Mouse (Mus musculus) midbrain, embryonic 10.5 days (tissue): ENCODE data around the gene 9230102O04Rik. TPM values are rescaled to one million over a fixed set of nuclear protein-coding genes. Genes with fewer than 3 reads are reported as not detected.
A peak's percentile ranks its signal among the peaks of the same experiment; 100 is the strongest.

Experiments
- DNase-seq: peaks from one replicate; pipeline ENCODE4 v3.0.0-alpha.2; 2017; ENCODE audit warnings: low spot score
- H3K27ac ChIP-seq: fragments of 300-500 bp; sonication (generic); replicated peaks from 2 replicates; pipeline ENCODE4 v1.5.1; 2016; ENCODE audit warnings: mild to moderate bottlenecking
- H3K27me3 ChIP-seq: fragments of 300-500 bp; sonication (generic); 2 replicates; pipeline ENCODE4 v1.6.1; 2016; ENCODE audit warnings: low read depth, mild to moderate bottlenecking; ENCODE audit not compliant: poor library complexity, severe bottlenecking
- H3K36me3 ChIP-seq: fragments of 300-500 bp; sonication (generic); 2 replicates; pipeline ENCODE4 v1.6.1; 2016; ENCODE audit warnings: mild to moderate bottlenecking, moderate library complexity
- H3K4me1 ChIP-seq: fragments of 300-500 bp; sonication (generic); 2 replicates; pipeline ENCODE4 v1.6.1; 2016
- H3K4me3 ChIP-seq: fragments of 300-500 bp; sonication (generic); 2 replicates; pipeline ENCODE4 v1.5.1; 2016; ENCODE audit warnings: mild to moderate bottlenecking, moderate library complexity
- H3K9me3 ChIP-seq: fragments of 300-500 bp; sonication (generic); replicated peaks from 2 replicates; pipeline ENCODE4 v1.6.1; 2016; ENCODE audit warnings: mild to moderate bottlenecking
- WGBS: fragments of 180-500 bp; shearing (Covaris S2); methylation state at CpG from one replicate; pipeline ENCODE4 v1.1.7; 2016; 5-methylcytosine and 5-hydroxymethylcytosine counted together
- polyA plus RNA-seq: library from polyadenylated mRNA; unstranded; fragments of >200 nt; fragmentation: Nextera tagmentation; extraction: Ambion mirVana; gene quantifications from 2 replicates; pipeline ENCODE4 v1.2.1, GENCODE M21; 2016

The 9230102O04Rik gene
- polyA plus RNA-seq, result 0.47 and 1.2 TPM in 2 replicates

DNA sequence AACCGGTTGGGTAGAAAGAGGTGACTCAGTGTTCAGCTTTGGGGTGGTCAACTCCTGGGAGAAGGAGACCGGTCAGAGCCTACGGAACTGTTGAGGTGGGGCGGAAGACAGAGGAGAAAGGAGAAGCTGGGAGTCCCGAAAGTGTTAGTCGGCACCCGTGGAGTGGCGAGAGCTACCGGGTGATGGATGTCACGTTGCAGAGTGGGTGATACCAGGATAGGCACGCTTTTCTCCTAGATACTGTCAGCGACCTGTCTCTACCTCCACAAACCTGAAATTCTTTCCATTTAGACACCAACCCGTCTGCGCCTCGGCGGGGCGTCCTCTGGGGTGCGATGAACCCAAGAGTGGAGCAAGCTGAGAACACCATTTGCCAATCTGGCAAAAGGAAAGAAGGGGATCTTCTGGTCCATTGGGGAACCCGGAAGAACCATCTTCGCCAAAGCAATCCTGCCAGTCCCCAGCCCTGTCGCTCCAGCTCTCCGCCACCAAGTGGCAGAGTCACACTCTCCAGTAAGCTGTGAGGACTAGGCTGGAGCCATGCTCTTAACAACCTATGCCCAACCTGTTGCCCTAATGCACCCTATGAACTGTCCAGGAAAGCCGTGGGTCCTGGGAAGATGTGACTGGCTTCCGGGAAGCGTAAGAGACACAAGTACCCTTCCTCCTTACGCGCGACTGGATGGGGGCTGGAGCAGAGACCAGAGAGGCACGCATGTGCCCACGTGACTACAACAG is at the start of gene 9230102O04Rik:
9230102O04Rik (minus strand) TSS at position 628 of the 738 bp plus-strand sequence.
- peak within 1 kb of the TSS; percentile 36 for H3K4me3 ChIP-seq
- H3K27me3 ChIP-seq, result peaks cover 97% of the 10 kb centered on the region
- H3K4me1 ChIP-seq, result peaks cover 28% of the 10 kb centered on the region
- no peaks in the 10 kb centered on the region for H3K36me3 ChIP-seq
- 0% methylated on average over 30 of the region's 30 CpGs for WGBS
- H3K9me3 ChIP-seq, result no peaks in the 10 kb centered on the region
- DNase-seq, result peak; percentile 70
- no peak within 1 kb of the TSS for H3K27ac ChIP-seq

- Histone ChIP-seq H3K27ac (no peak overlapping the region), H3K4me1 (peaks cover 14% of the 10 kb centered on the region), H3K27me3 (no peaks in the 10 kb centered on the region), H3K36me3 (peaks cover 20% of the 10 kb centered on the region), H3K9me3 (no peaks in the 10 kb centered on the region), H3K4me3 (no peak overlapping the region)
- peak; percentile 15 for DNase-seq
- WGBS, result 0% methylated on average over 1 of the region's 1 CpGs
These were observed 46.6 kb upstream of the 9230102O04Rik start for GRCm38 (mm10) chr2:9935965-9936364.

DNA sequence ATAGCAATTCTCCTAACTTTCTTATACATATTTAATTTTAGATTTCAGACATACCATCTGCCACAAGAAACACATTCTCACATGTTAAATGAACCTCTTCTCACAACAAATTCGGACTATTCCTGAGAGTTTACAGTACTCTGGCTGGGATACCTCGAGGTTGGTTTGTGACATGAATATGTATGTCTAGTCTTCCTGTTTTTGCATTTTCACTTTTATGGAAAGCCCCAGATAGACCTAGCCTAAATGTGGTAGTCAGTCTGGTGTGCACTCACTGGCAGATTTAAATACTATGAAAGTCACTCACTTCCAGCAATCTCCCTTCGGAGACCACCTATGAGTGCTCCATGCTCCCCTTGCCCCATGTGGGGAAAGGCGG is 37.6 kb upstream of the 9230102O04Rik start:
- peaks cover 12% of the 10 kb centered on the region for H3K4me1 ChIP-seq
- H3K36me3 ChIP-seq, result peaks cover 14% of the 10 kb centered on the region
- no peaks in the 10 kb centered on the region for H3K27me3 ChIP-seq
- DNase-seq, result no peak
- no peak overlapping the region for H3K27ac ChIP-seq
- no peak overlapping the region for H3K4me3 ChIP-seq
- whole genome bisulfite sequencing, result 82% methylated on average over 4 of the region's 4 CpGs
- H3K9me3 ChIP-seq, result no peaks in the 10 kb centered on the region

- 57% methylated on average over 7 of the region's 7 CpGs for WGBS
- Histone ChIP-seq H3K27me3 (no peaks in the 10 kb centered on the region), H3K4me1 (peaks cover 12% of the 10 kb centered on the region), H3K36me3 (peaks cover 14% of the 10 kb centered on the region), H3K27ac (no peak overlapping the region), H3K4me3 (no peak overlapping the region), H3K9me3 (no peaks in the 10 kb centered on the region)
- DNase-seq, result no peak
These were observed 37.0 kb upstream of the 9230102O04Rik start for GRCm38 (mm10) chr2:9926194-9926904.

GRCm38 (mm10) chr2:9918691-9919471 is 29.5 kb upstream of the 9230102O04Rik start:
- peaks cover 44% of the 10 kb centered on the region for H3K36me3 ChIP-seq
- H3K27ac ChIP-seq, result no peak overlapping the region
- no peaks in the 10 kb centered on the region for H3K4me1 ChIP-seq
- no peaks in the 10 kb centered on the region for H3K27me3 ChIP-seq
- no peak overlapping the region for H3K4me3 ChIP-seq
- no peak for DNase-seq
- no peaks in the 10 kb centered on the region for H3K9me3 ChIP-seq
- WGBS, result 93% methylated on average over 17 of the region's 17 CpGs

GRCm38 (mm10) chr2:9917602-9918001 is 28.3 kb upstream of the 9230102O04Rik start:
- Histone ChIP-seq H3K27me3 (no peaks in the 10 kb centered on the region), H3K27ac (no peak overlapping the region), H3K36me3 (peaks cover 34% of the 10 kb centered on the region), H3K4me1 (no peaks in the 10 kb centered on the region), H3K9me3 (no peaks in the 10 kb centered on the region), H3K4me3 (no peak overlapping the region)
- no peak for DNase-seq
- WGBS, result 97% methylated on average over 9 of the region's 9 CpGs

DNA sequence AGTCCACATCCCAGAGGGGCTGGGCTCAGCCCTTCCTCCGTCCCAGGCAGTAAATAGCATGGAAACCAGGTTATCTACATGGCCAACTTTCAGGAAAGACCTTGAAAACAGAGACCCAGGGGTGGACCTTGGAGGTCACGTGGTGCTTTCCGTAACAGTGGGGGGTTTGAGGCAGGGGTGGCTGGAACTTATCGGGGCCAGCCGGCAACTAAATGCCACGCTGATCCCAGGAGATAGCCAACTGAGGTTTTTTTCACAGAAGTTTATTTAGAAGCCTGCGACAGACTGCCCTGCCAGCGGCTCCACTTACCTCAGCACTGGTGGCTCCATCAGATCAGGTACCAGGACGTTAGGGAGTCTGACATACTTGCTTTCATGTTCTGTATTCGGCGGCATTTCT is 16.7 kb upstream of the 9230102O04Rik start:
- no peaks in the 10 kb centered on the region for H3K9me3 ChIP-seq
- H3K27me3 ChIP-seq, result peaks cover 12% of the 10 kb centered on the region
- no peaks in the 10 kb centered on the region for H3K36me3 ChIP-seq
- H3K27ac ChIP-seq, result no peak overlapping the region
- H3K4me3 ChIP-seq, result peak overlapping the region; percentile 28
- DNase-seq, result peak; percentile 23
- H3K4me1 ChIP-seq, result peaks cover 5% of the 10 kb centered on the region
- WGBS, result 11% methylated on average over 11 of the region's 11 CpGs

DNA sequence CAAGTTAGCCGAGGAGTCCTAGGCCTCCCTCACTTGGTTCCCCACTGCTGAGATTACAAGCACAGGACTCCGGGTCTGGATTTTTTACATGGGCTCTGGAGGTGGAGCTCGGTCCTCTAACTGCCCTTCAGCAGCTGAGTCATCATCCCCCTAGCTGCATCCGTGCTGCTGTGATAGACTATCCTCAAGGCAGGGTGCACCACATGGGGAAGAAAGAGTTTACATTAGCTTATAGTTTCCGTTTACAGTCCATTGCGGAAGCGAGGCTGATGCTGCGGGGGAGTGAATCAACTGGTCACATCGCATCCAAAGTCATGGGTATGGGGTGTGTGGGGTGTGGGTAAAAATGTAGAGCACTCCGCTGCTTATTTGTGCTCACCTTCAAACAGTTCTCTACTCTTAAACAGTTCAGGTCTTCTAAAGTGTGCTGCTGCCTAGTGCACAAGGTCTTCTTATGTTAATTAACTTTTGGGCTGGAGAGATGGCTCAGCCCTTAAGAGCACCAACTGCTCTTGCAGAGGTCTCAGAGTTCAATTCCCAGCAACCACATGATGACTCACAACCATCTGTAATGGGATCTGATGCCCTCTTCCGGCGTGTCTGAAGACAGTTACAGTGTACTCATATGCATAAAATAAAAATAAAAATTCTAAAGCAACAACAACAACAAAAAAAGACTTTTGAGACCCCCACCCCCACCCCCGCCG is 14.7 kb upstream of the 9230102O04Rik start:
- Histone ChIP-seq H3K27me3 (peaks cover 27% of the 10 kb centered on the region), H3K36me3 (no peaks in the 10 kb centered on the region), H3K9me3 (no peaks in the 10 kb centered on the region), H3K4me3 (no peak overlapping the region), H3K27ac (no peak overlapping the region), H3K4me1 (peaks cover 5% of the 10 kb centered on the region)
- DNase-seq, result no peak
- WGBS, result 69% methylated on average over 14 of the region's 14 CpGs

GRCm38 (mm10) chr2:9897846-9898245 is 8.5 kb upstream of the 9230102O04Rik start:
- no peak overlapping the region for H3K27ac ChIP-seq
- no peaks in the 10 kb centered on the region for H3K36me3 ChIP-seq
- no peak overlapping the region for H3K4me3 ChIP-seq
- no peaks in the 10 kb centered on the region for H3K9me3 ChIP-seq
- H3K4me1 ChIP-seq, result peaks cover 47% of the 10 kb centered on the region
- DNase-seq, result peak; percentile 20
- WGBS, result 6% methylated on average over 8 of the region's 8 CpGs
- H3K27me3 ChIP-seq, result peaks cover 84% of the 10 kb centered on the region

DNA sequence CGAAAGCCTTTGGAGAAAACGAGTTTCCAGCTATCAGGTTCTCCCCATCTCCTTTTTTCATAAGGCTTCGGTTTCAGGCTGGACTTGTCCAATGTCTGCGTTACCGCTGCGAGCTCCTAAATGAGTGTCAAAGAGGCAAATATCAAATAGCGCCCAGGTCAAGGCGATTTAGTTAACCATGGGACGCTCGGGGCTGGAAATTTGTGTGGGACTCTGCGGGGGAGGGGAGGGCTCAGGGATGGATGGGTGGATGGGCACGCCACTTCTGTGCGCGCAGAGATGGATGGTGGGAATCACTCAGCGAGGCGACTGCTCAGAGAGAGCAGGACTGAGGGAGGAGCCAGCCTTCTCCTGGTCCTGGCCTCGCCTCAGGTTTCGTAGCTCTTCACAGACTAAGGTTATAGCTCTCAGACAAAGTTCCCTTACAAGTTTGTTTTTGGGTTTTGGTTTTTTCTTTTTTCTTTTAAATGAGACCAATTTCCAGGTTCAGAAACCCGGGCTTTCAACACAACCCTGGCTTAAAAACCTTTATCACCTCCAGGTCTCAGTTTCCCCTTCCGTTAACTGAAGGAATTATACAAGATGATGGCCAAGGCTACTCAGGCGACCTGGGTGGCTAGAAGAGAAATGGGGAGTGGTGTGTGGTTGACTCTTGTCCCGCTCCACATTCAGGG is 6.9 kb upstream of the 9230102O04Rik start:
- no peaks in the 10 kb centered on the region for H3K36me3 ChIP-seq
- H3K4me1 ChIP-seq, result peaks cover 47% of the 10 kb centered on the region
- peak overlapping the region; percentile 30 for H3K4me3 ChIP-seq
- peak; percentile 48 for DNase-seq
- H3K27ac ChIP-seq, result no peak overlapping the region
- H3K9me3 ChIP-seq, result no peaks in the 10 kb centered on the region
- H3K27me3 ChIP-seq, result peaks cover 92% of the 10 kb centered on the region
- 1% methylated on average over 22 of the region's 22 CpGs for WGBS

DNA sequence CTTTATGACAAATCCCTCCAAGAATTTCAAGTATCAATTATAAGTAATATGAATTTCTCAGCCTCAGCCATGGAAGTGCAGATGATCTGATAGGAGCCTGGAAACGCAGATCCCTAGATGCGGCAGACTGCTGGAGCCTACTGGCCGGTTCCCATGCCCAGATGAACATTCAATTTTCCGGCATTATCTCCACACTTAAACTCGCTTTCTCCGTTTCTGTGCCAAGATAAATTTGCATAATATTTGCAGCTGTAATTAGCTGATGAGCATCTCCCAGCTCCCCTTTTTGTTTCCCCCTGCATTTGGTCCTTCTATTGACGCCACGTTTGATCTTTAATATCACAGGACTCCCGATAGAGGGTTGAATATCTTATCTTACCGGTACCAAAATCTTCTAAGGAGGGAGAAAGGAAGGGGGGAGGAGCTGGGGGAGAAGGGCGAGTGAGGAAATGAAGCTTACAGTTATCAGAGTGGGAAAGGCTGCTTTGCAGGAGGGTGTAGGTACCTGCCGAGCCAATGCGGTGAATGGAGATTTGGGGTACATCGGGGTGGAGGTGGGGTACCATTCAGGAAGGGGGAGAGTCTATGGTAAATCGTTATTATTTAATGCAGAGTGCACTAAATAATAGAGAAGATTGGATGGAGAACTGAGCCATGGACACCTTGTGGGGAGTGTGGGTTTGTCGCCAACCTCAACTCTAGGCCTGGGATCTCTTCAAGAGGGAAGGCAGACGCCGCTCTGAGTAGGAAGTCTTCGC is 5.7 kb upstream of the 9230102O04Rik start:
- under 1% methylated on average over 19 of the region's 19 CpGs for WGBS
- Histone ChIP-seq H3K9me3 (no peaks in the 10 kb centered on the region), H3K27ac (no peak overlapping the region), H3K4me1 (peaks cover 47% of the 10 kb centered on the region), H3K4me3 (no peak overlapping the region), H3K27me3 (peaks cover 97% of the 10 kb centered on the region), H3K36me3 (no peaks in the 10 kb centered on the region)
- no peak for DNase-seq
